Mouse (Mus musculus) left cerebral cortex, adult 18-20 months (tissue): Measurements from ENCODE around the gene Cuta. TPM values are rescaled to one million over a fixed set of nuclear protein-coding genes. Genes with fewer than 3 reads are reported as not detected.

Experiments
- DNase-seq, 2 experiments: peaks; one replicate each; pipeline ENCODE4 v3.0.0; 2021 to 2022; ENCODE audit warnings: low spot score in 2 of 2, mixed read lengths in 1 of 2
- microRNA-seq, 2 experiments: library from miRNA; unstranded; fragments of <30 nt; microRNA quantifications; one replicate each; pipeline ENCODE4 v1.2.0; 2021
- total RNA-seq, 2 experiments: library from RNA; stranded (reverse); gene quantifications; 2 replicates each; pipeline ENCODE4 v1.2.3; 2021

The Cuta gene
- total RNA-seq, 2 experiments from 2014 or later = 97.8 to 103 TPM

- no peak for DNase-seq
Observed at GRCm38 (mm10) chr17:26893492-26893891, 45.9 kb downstream of the Cuta start.

DNA sequence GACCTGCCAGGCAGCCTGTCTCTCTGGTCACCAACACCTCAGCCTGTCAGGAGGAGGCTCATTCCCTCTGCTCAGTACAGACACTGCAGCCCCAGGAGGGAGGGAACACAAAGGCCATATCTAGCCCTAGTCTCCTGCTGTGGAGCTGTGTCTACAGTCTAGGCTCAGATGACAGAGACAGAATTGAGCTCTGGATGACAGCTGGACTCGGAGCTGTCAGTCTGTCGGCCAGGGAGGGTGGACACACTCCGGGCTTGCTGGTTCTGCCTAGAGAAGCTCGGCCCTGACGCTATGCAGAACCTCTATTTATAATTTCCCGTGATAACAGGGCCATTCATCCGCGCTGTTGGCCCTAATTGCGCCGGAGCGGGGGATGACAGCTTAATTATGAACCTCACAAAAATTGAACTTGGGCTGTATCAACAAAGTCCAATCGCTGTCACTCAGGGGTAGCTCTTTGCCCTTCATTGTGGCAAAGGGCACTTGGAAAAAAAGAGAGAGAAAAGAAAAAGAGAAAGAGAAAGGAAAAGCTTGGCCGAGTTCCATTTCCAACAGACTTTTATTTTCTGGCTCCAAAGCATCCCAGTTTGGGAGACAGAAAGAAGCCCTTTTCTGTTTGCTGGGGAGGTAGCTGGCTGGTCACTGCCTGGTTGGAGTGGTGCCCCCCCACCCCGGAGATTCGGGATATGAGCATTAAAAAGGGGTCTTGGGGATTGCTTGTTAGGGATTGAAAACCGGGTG lies 46.6 kb downstream of the Cuta start:
- no peak for DNase-seq

- no peak for DNase-seq
Observed at GRCm38 (mm10) chr17:26887926-26888325, 51.4 kb downstream of the Cuta start.

DNA sequence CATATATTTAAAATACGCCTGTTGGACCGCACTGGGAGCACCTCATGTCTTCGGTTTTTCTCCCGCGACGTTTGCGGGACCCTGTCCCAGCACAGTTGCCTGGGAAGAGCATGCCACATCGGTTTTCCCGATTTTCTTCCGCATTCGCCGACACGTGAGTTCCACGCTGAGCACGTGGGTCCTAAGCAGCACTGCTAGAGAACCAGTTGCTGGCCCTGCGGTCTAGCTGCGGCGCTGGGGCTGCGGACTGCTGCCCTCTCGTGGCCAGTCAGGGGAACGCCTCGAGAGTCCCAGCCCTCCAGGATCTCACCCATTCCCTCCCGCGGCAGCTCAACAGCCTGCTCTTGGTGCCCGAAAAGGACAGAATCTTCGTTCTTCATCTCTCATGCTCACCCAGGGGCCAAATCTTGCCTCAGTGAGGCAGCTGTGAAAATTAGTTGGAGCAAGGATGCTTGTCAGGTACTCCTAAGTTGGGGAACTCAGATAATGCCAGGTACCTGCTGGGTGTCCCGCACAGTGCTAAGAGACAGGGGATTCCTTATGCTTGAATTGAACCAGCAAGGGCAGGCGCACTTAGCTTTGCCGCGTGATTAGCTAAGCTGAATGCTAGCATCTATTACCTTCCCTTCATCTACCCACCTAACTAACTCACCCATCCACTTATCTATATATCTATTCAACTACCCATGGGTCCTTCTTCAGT lies 53.2 kb downstream of the Cuta start:
- DNase-seq = peak; percentile 84 to 87

DNA sequence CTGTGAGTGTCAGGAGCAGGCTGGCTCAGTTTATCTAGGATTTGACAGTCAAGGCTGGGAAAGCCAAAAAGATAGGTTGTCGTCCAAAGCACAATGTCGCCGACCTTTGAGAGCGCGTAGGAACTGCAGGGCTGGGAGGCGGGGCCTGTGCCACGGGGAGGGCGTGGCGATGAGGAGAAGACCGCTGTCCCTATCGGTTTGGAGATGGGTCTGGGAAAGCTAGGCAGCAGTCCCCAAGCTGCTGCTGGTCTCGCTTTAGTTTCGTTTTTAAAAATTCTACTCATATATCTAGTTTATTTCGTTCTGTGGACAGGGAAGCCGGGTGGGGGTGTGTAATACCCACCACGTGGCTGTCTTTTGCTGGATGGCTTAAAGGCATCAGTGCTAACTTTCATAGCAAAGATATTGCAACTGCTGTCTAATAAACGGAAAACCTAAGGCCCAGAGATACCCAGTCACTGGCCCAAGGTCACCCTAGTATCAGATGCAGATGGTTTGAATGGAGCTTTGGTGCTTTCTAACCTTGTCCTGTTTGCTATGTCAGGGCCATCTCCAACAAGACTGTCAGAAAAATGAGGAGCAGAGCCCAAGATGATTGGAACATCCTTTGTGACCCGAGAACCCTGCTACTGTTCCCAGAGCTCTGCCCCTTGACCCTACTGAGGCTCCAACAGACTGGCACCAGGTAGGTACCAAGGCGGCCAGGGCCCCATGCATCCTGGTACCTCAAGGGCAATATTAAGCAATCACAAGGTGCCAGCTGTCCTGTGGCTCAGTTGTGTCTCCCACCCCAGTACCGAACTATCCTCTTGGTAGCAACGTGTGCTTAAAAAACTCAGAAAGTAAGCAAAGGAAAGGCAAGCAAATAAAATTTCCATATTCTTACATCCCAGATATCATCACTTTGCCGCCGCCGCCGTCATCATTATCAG lies 54.1 kb downstream of the Cuta start:
- peak; percentile 73 to 74 for DNase-seq

Small RNA genes lying within 50 kb of the gene (microRNA-seq; reads per million reads assigned to microRNA genes)
- gene Gm27775 (0 reads per million in 2 experiments), gene Mir3083 (21.6 to 26.1 reads per million in 2 experiments), gene Mir6968 (6.0 to 7.6 reads per million in 2 experiments)

Other genes starting within 250 kb of the Cuta start
- 100 to 1,000 TPM; 183 to 191 TPM for gene Crebrf, start 223.9 kb downstream of the Cuta start, total RNA-seq
- 10 to 100 TPM; 31.6 to 31.7 TPM for gene Bnip1, start 158.5 kb downstream of the Cuta start, total RNA-seq
- not detected for gene Nkx2-5, start 94.6 kb downstream of the Cuta start, total RNA-seq
- 1 to 10 TPM; 3.4 to 3.7 TPM for gene Kifc5b, start 22.5 kb downstream of the Cuta start, total RNA-seq
- 10 to 100 TPM; 39.5 to 46.7 TPM for gene Phf1, start 6.5 kb downstream of the Cuta start, total RNA-seq
- gene Syngap1, start 1.7 kb upstream of the Cuta start, total RNA-seq = 100 to 1,000 TPM; 348 to 362 TPM
- gene Zbtb9, start 33.6 kb upstream of the Cuta start, total RNA-seq = 10 to 100 TPM; 16.2 to 16.4 TPM
- gene Bak1, start 89.4 kb upstream of the Cuta start, total RNA-seq = 10 to 100 TPM; 12.0 to 13.0 TPM
- gene Itpr3, start 117.7 kb upstream of the Cuta start, total RNA-seq = 1 to 10 TPM; 2.8 to 3.0 TPM
- gene Uqcc2, start 194.3 kb upstream of the Cuta start, total RNA-seq = 100 to 1,000 TPM; 242 to 270 TPM
- under 1 TPM; 0.60 to 0.70 TPM for gene Ip6k3, start 228.2 kb upstream of the Cuta start, total RNA-seq